Mouse (Mus musculus) CH12.LX (cell line): ENCODE results near the gene Dll3.
A peak's percentile ranks its signal among the peaks of the same experiment; 100 is the strongest.

Experiments used
- CTCF ChIP-seq, 2 experiments: IDR thresholded peaks in 1 of 2; conservative IDR thresholded peaks in 1 of 2; 2 replicates each; pipeline ENCODE4 v1.5.1; 2011 to 2012; ENCODE audit warnings: low read depth in 2 of 2, low read length in 2 of 2, improper control_type of control experiment in 1 of 2, inconsistent platforms in 1 of 2, mild to moderate bottlenecking in 1 of 2, moderate library complexity in 1 of 2
- EP300 ChIP-seq: IDR thresholded peaks from 2 replicates; pipeline ENCODE4 v1.6.1; 2011; ENCODE audit warnings: low read length, improper control_type of control experiment
- JUND ChIP-seq: conservative IDR thresholded peaks from 2 replicates; pipeline ENCODE4 v1.6.1; 2011; ENCODE audit warnings: low read depth, low read length, improper control_type of control experiment
- MAFK ChIP-seq: IDR thresholded peaks from 2 replicates; pipeline ENCODE4 v1.6.1; 2011; ENCODE audit warnings: low read length, improper control_type of control experiment; ENCODE audit not compliant: insufficient replicate concordance
- MAX ChIP-seq: IDR thresholded peaks from 2 replicates; pipeline ENCODE4 v1.6.1; 2011; ENCODE audit warnings: low read length, improper control_type of control experiment
- MEF2A ChIP-seq: IDR thresholded peaks from 2 replicates; pipeline ENCODE4 v1.6.1; 2014; ENCODE audit warnings: low read depth, mild to moderate bottlenecking, inconsistent platforms, low read length, improper control_type of control experiment, borderline replicate concordance
- POLR2A ChIP-seq: IDR thresholded peaks from 2 replicates; pipeline ENCODE4 v1.6.1; 2011; ENCODE audit warnings: low read depth, mild to moderate bottlenecking, improper control_type of control experiment, low read length
- POLR2AphosphoS2 ChIP-seq: IDR thresholded peaks from 2 replicates; pipeline ENCODE4 v1.6.1; 2011; ENCODE audit warnings: low read depth, low read length, improper control_type of control experiment
- RAD21 ChIP-seq: IDR thresholded peaks from 2 replicates; pipeline ENCODE4 v1.6.1; 2011; ENCODE audit warnings: low read depth, mild to moderate bottlenecking, low read length, improper control_type of control experiment, moderate library complexity
- USF1 ChIP-seq: IDR thresholded peaks from 2 replicates; pipeline ENCODE4 v1.6.1; 2014; ENCODE audit warnings: low read depth, mild to moderate bottlenecking, inconsistent platforms, low read length, improper control_type of control experiment
- ZNF384 ChIP-seq: IDR thresholded peaks from 2 replicates; pipeline ENCODE4 v1.6.1; 2012; ENCODE audit warnings: low read depth, low read length, improper control_type of control experiment, inconsistent platforms

GRCm38 (mm10) chr7:28311926-28312543, 10.0 kb upstream of the Dll3 start, which contains the start of gene Timm50:
- TF ChIP-seq EP300 (no peak), CTCF (conservative IDR thresholded peaks at IDR 0.05 in 1 of 2, IDR thresholded peaks at IDR 0.05 in 1 of 2; ENCODE audit: low read depth in 2 of 2, low read length in 2 of 2) (no peak), RAD21 (no peak), USF1 (no peak), MAFK (no peak; the same call in 1 of the 2 replicates), POLR2A (peak; percentile 90), MEF2A (peak; percentile 42; the same call in 1 of the 2 replicates), MAX (peak; percentile 65; the same call in 1 of the 2 replicates), ZNF384 (no peak), JUND (no peak), POLR2AphosphoS2 (peak; percentile 61; the same call in 1 of the 2 replicates)
